Mouse (Mus musculus) embryonic stem cell, embryonic (primary cell): ENCODE measurements around the gene Ap3s2.

Source experiments
- CTCF ChIA-PET, 4 experiments: fragments of 300-600 bp in 2 of 4; fragments of 350-600 bp in 2 of 4; sonication (Branson Sonifier 250); formaldehyde crosslinking; loops; one replicate each; lab custom pipeline; 2022; ENCODE audit warnings: inconsistent platforms in 2 of 4; lab: Charles Lee
- POLR2A ChIA-PET, 4 experiments: fragments of 300-600 bp in 2 of 4; fragments of 350-600 bp in 2 of 4; sonication (Branson Sonifier 250); formaldehyde crosslinking; loops; one replicate each; lab custom pipeline; 2022; ENCODE audit warnings: antibody characterized with exemption in 4 of 4, inconsistent platforms in 1 of 4; lab: Charles Lee

Ap3s2 gene

GRCm38 (mm10) chr7:79900753-79901152 is 19.7 kb downstream of the Ap3s2 start:
- ChIA-PET CTCF (no interaction called here), POLR2A (no interaction called here)

GRCm38 (mm10) chr7:79895225-79895624 is 25.2 kb downstream of the Ap3s2 start:
- ChIA-PET POLR2A (interaction anchor here in 1 of 4 experiments (0.6 kb wide), 1 partner anchor 73 kb away, joined by 3 read pairs; no protein-coding TSS in a partner anchor), CTCF (interaction anchor here in 2 of 4 experiments (0.5 to 0.6 kb wide), 2 partner anchors 39 to 338 kb away, joined by 3 to 6 read pairs; no protein-coding TSS in a partner anchor)

- CTCF ChIA-PET: interaction anchor here in 2 of 4 experiments (0.5 to 0.6 kb wide), 3 partner anchors 39 to 337 kb away, joined by 3 to 6 read pairs (median 5); no protein-coding TSS in a partner anchor
- POLR2A ChIA-PET: no interaction called here
Observed at GRCm38 (mm10) chr7:79894790-79895189, 25.7 kb downstream of the Ap3s2 start.

GRCm38 (mm10) chr7:79892576-79893428 is 27.6 kb downstream of the Ap3s2 start:
- ChIA-PET POLR2A (interaction anchor here in 3 of 4 experiments (0.5 to 1.5 kb wide), 11 partner anchors 9 to 1897 kb away, joined by 3 to 5 read pairs (median 3); no protein-coding TSS in a partner anchor), CTCF (interaction anchor here in 3 of 4 experiments (0.6 to 1.4 kb wide), 5 partner anchors 20 to 183 kb away, joined by 3 to 11 read pairs (median 5); no protein-coding TSS in a partner anchor)

GRCm38 (mm10) chr7:79890436-79891221 is 29.8 kb downstream of the Ap3s2 start:
- POLR2A ChIA-PET: interaction anchor here in 2 of 4 experiments (0.6 to 1.2 kb wide), 4 partner anchors 9 to 496 kb away, joined by 3 to 5 read pairs (median 4); partner anchors contain the start of gene Zfp710 (in 1 of the 2)
- CTCF ChIA-PET: interaction anchor here in 3 of 4 experiments (0.6 to 1.5 kb wide), 6 partner anchors 24 to 714 kb away, joined by 3 to 6 read pairs (median 3); no protein-coding TSS in a partner anchor

- ChIA-PET POLR2A (no interaction called here), CTCF (interaction anchor here in 1 of 4 experiments (0.6 kb wide), 1 partner anchor 486 kb away, joined by 3 read pairs; no protein-coding TSS in a partner anchor)
Observed at GRCm38 (mm10) chr7:79888603-79889002, 31.8 kb downstream of the Ap3s2 start.

GRCm38 (mm10) chr7:79883613-79884334 is 36.7 kb downstream of the Ap3s2 start:
- POLR2A ChIA-PET: interaction anchor here in 1 of 4 experiments (1.4 to 2.2 kb wide), 2 partner anchors 10 to 176 kb away, joined by 3 to 10 read pairs; no protein-coding TSS in a partner anchor
- CTCF ChIA-PET: interaction anchor here in 1 of 4 experiments (0.5 kb wide), 1 partner anchor 69 kb away, joined by 3 read pairs; no protein-coding TSS in a partner anchor

GRCm38 (mm10) chr7:79881901-79882300 is 38.5 kb downstream of the Ap3s2 start:
- CTCF ChIA-PET: interaction anchor here in 1 of 4 experiments (0.6 to 1.2 kb wide), 2 partner anchors 13 to 84 kb away, joined by 3 to 4 read pairs; no protein-coding TSS in a partner anchor
- POLR2A ChIA-PET: interaction anchor here in 3 of 4 experiments (0.6 to 2.2 kb wide), 7 partner anchors 8 to 248 kb away, joined by 3 to 15 read pairs (median 5); partner anchors contain the start of gene Anpep (in 1 of the 3)

GRCm38 (mm10) chr7:79880998-79881397 is 39.5 kb downstream of the Ap3s2 start:
- CTCF ChIA-PET: interaction anchor here in 2 of 4 experiments (0.6 to 1.2 kb wide), 4 partner anchors 12 to 497 kb away, joined by 3 to 4 read pairs (median 4); no protein-coding TSS in a partner anchor
- POLR2A ChIA-PET: interaction anchor here in 3 of 4 experiments (0.9 to 1.9 kb wide), 8 partner anchors 10 to 249 kb away, joined by 3 to 15 read pairs (median 4); partner anchors contain the start of gene Anpep (in 1 of the 3)

GRCm38 (mm10) chr7:79880033-79880432 is 40.4 kb downstream of the Ap3s2 start:
- CTCF ChIA-PET: interaction anchor here in 1 of 4 experiments (0.6 kb wide), 1 partner anchor 13 kb away, joined by 5 read pairs; no protein-coding TSS in a partner anchor
- POLR2A ChIA-PET: interaction anchor here in 2 of 4 experiments (0.6 to 1.5 kb wide), 4 partner anchors 12 to 137 kb away, joined by 3 to 4 read pairs (median 4); partner anchors contain the start of genes Pex11a (in 1 of the 2) and Wdr93 (in 1 of the 2)

GRCm38 (mm10) chr7:79878455-79879025 is 41.9 kb downstream of the Ap3s2 start:
- CTCF ChIA-PET: no interaction called here

GRCm38 (mm10) chr7:79873407-79873806 is 47.0 kb downstream of the Ap3s2 start:
- ChIA-PET CTCF (no interaction called here), POLR2A (interaction anchor here in 1 of 4 experiments (2.5 kb wide), 1 partner anchor 10 kb away, joined by 10 read pairs; no protein-coding TSS in a partner anchor)

More at GRCm38 (mm10) chr7:79878455-79879025, 41.9 kb downstream of the Ap3s2 start:
- POLR2A ChIA-PET: no interaction called here

GRCm38 (mm10) chr7:79871797-79872345 is 48.6 kb downstream of the Ap3s2 start:
- POLR2A ChIA-PET: interaction anchor here in 1 of 4 experiments (1.5 to 2.7 kb wide), 3 partner anchors 9 to 25 kb away, joined by 3 to 15 read pairs (median 5); no protein-coding TSS in a partner anchor

GRCm38 (mm10) chr7:79869072-79869719 is 51.3 kb downstream of the Ap3s2 start:
- CTCF ChIA-PET: interaction anchor here (0.5 to 1.4 kb wide), 5 partner anchors 12 to 246 kb away, joined by 3 to 8 read pairs (median 3); no protein-coding TSS in a partner anchor
- POLR2A ChIA-PET: interaction anchor here (0.6 to 2.7 kb wide), 24 partner anchors 8 to 1702 kb away, joined by 3 to 20 read pairs (median 4); partner anchors contain the start of genes Anpep (in 1 of the 4), Ap3s2 (in 1 of the 4) and Whamm (in 1 of the 4)

More at GRCm38 (mm10) chr7:79871797-79872345, 48.6 kb downstream of the Ap3s2 start:
- CTCF ChIA-PET: no interaction called here

- CTCF ChIA-PET: interaction anchor here in 3 of 4 experiments (0.5 to 1.4 kb wide), 5 partner anchors 13 to 140 kb away, joined by 3 to 5 read pairs (median 3); no protein-coding TSS in a partner anchor
- POLR2A ChIA-PET: interaction anchor here in 3 of 4 experiments (0.8 to 1.9 kb wide), 12 partner anchors 10 to 392 kb away, joined by 3 to 8 read pairs (median 4); no protein-coding TSS in a partner anchor
Observed at GRCm38 (mm10) chr7:79868475-79868874, 52.0 kb downstream of the Ap3s2 start.
